Mouse (Mus musculus) neural tube, embryonic 13.5 days (tissue): ENCODE data around the gene Mapk12. TPM values are rescaled to one million over a fixed set of nuclear protein-coding genes. Genes with fewer than 3 reads are reported as not detected.

Source experiments
- microRNA-seq: library from miRNA; unstranded; fragments of <30 nt; microRNA quantifications from one replicate; pipeline ENCODE4, GENCODE M21; 2016
- polyA plus RNA-seq: library from polyadenylated mRNA; unstranded; fragments of >200 nt; fragmentation: Nextera tagmentation; extraction: Ambion mirVana; gene quantifications from 2 replicates; pipeline ENCODE4 v1.2.1, GENCODE M21; 2015

The Mapk12 gene
- polyA plus RNA-seq, 1 experiment from 2014 or later: 7.0 TPM

Small RNA genes within 50 kb of the gene (microRNA-seq; reads per million reads assigned to microRNA genes)
- 2.5 reads per million, percentile 10 among the genes with 10 or more reads in this experiment for gene Mir6958
- 0.44 reads per million for gene Mir7118

Other genes with a start within 250 kb of the Mapk12 start
- gene Ttll8, start 186.3 kb downstream of the Mapk12 start, polyA plus RNA-seq: not detected in 2 replicates
- 6.7 and 8.0 TPM in 2 replicates for gene Mlc1, start 161.7 kb downstream of the Mapk12 start, polyA plus RNA-seq
- 0.11 TPM in 1 of 2 replicates, not detected in the other for gene Mov10l1, start 157.8 kb downstream of the Mapk12 start, polyA plus RNA-seq
- 2.8 and 3.4 TPM in 2 replicates for gene Panx2, start 81.0 kb downstream of the Mapk12 start, polyA plus RNA-seq
- 39.6 and 46.8 TPM in 2 replicates for gene Trabd, start 65.6 kb downstream of the Mapk12 start, polyA plus RNA-seq
- 21.0 and 21.9 TPM in 2 replicates for gene Selenoo, start 51.6 kb downstream of the Mapk12 start, polyA plus RNA-seq
- 15.8 and 16.7 TPM in 2 replicates for gene Tubgcp6, start 17.6 kb downstream of the Mapk12 start, polyA plus RNA-seq
- 23.9 and 26.7 TPM in 2 replicates for gene Hdac10, start 12.0 kb downstream of the Mapk12 start, polyA plus RNA-seq
- 35.8 and 40.2 TPM in 2 replicates for gene Mapk11, start 8.9 kb upstream of the Mapk12 start, polyA plus RNA-seq
- 89.8 and 94.5 TPM in 2 replicates for gene Plxnb2, start 40.1 kb upstream of the Mapk12 start, polyA plus RNA-seq
- 68.9 and 71.8 TPM in 2 replicates for gene Dennd6b, start 55.8 kb upstream of the Mapk12 start, polyA plus RNA-seq
- 64.8 and 76.9 TPM in 2 replicates for gene Ppp6r2, start 70.8 kb upstream of the Mapk12 start, polyA plus RNA-seq
- gene Sbf1, start 174.6 kb upstream of the Mapk12 start, polyA plus RNA-seq: 81.8 and 90.0 TPM in 2 replicates
- not detected in 2 replicates for gene Adm2, start 182.0 kb upstream of the Mapk12 start, polyA plus RNA-seq
- gene Miox, start 193.7 kb upstream of the Mapk12 start, polyA plus RNA-seq: not detected in 2 replicates
- gene Lmf2, start 215.0 kb upstream of the Mapk12 start, polyA plus RNA-seq: 34.1 and 35.1 TPM in 2 replicates
- gene Ncaph2, start 215.0 kb upstream of the Mapk12 start, polyA plus RNA-seq: 101 and 117 TPM in 2 replicates
- gene Sco2, start 233.1 kb upstream of the Mapk12 start, polyA plus RNA-seq: 10.9 and 11.3 TPM in 2 replicates
- gene Tymp, start 236.3 kb upstream of the Mapk12 start, polyA plus RNA-seq: 2.0 and 2.2 TPM in 2 replicates
- 0.27 and 1.9 TPM in 2 replicates for gene Odf3b, start 238.6 kb upstream of the Mapk12 start, polyA plus RNA-seq
- not detected in 2 replicates for gene Klhdc7b, start 244.2 kb upstream of the Mapk12 start, polyA plus RNA-seq